Mouse (Mus musculus): ENCODE measurements at regions not wholly inside any gene's neighbourhood (a gene's known extent, or its start where the extent isn't known, plus 50 kb on each side); places are given as distances from the start of the nearest gene placed in this dataset.

GRCm38 (mm10) chr9:16933602-16934001 is 432.5 kb upstream of the Fat3 start:
- dilution Hi-C loops (cut with MboI; ENCODE audit: extremely low pct_ligation_motif_present, extremely low pct_unique_long_range_greater_than_20kb, low sequenced_read_pairs): no loop called here
- H3K27me3 ChIP-seq (replicated peaks): no peaks in the 10 kb centered on the region
- in situ Hi-C loops (cut with MboI; ENCODE audit: low pct_ligation_motif_present, low pct_unique_long_range_greater_than_20kb, low sequenced_read_pairs): no loop called here
- no peak overlapping the region for H3K4me2 ChIP-seq (ENCODE audit: insufficient read depth, low read depth, poor library complexity, severe bottlenecking)
- H3K9me3 ChIP-seq (replicated peaks; ENCODE audit: low read length): no peaks in the 10 kb centered on the region
- no peak overlapping the region for H3K4me3 ChIP-seq (replicated peaks in 1 of 3; ENCODE audit: low read depth in 2 of 3, low read length in 2 of 3, poor library complexity in 1 of 3)
- TF ChIP-seq NRF1 (IDR thresholded peaks at IDR 0.05; ENCODE audit: low read depth, low read length) (no peak), RCOR1 (conservative IDR thresholded peaks at IDR 0.05; ENCODE audit: low read depth, low read length) (no peak), MAFK (IDR thresholded peaks at IDR 0.05; ENCODE audit: insufficient replicate concordance, low read length) (no peak), KAT2A (IDR thresholded peaks at IDR 0.05; ENCODE audit: insufficient replicate concordance, low read length) (no peak), POLR2AphosphoS2 (IDR thresholded peaks at IDR 0.05; ENCODE audit: low read depth, low read length) (no peak)
- H3K4me1 ChIP-seq (ENCODE audit: control insufficient read depth in 1 of 2, insufficient read depth in 2 of 2): no peaks in the 10 kb centered on the region
- H3K36me3 ChIP-seq (replicated peaks in 1 of 2; ENCODE audit: control insufficient read depth in 1 of 2, insufficient read depth in 1 of 2, low read length in 1 of 2): no peaks in the 10 kb centered on the region
- no peak overlapping the region for H3K27ac ChIP-seq (ENCODE audit: insufficient read depth, low read depth)
- DNase-seq (ENCODE audit: extremely low read depth): no peak
- no peaks in the 10 kb centered on the region for H3K79me2 ChIP-seq (replicated peaks; ENCODE audit: control insufficient read depth, extremely low read depth, insufficient read depth, poor library complexity, severe bottlenecking)
- H3K9ac ChIP-seq (ENCODE audit: insufficient read depth, low read depth): no peak overlapping the region

GRCm38 (mm10) chr9:16931586-16931985 is 430.5 kb upstream of the Fat3 start:
- no peak overlapping the region for H3K4me2 ChIP-seq (ENCODE audit: insufficient read depth, low read depth, poor library complexity, severe bottlenecking)
- no peak for TF ChIP-seq MYC (IDR thresholded peaks at IDR 0.05; ENCODE audit: low read depth, low read length)
- TF ChIP-seq CHD1 (IDR thresholded peaks at IDR 0.05; ENCODE audit: low read depth, low read length): no peak
- no peak for TF ChIP-seq POLR2AphosphoS2 (IDR thresholded peaks at IDR 0.05; ENCODE audit: low read depth, low read length)
- no peak for TF ChIP-seq TCF12 (IDR thresholded peaks at IDR 0.05; ENCODE audit: low read depth, low read length)
- TF ChIP-seq TBP (conservative IDR thresholded peaks at IDR 0.05; ENCODE audit: low read depth, low read length): no peak
- no peak for TF ChIP-seq JUND (conservative IDR thresholded peaks at IDR 0.05; ENCODE audit: low read depth, low read length)
- TF ChIP-seq SIN3A (IDR thresholded peaks at IDR 0.05; ENCODE audit: low read length): no peak
- no peak for TF ChIP-seq CTCF (conservative IDR thresholded peaks at IDR 0.05 in 1 of 2, IDR thresholded peaks at IDR 0.05 in 1 of 2; ENCODE audit: low read depth in 2 of 2, low read length in 2 of 2)
- TF ChIP-seq MAX (IDR thresholded peaks at IDR 0.05; ENCODE audit: low read length): no peak
- TF ChIP-seq SMC3 (IDR thresholded peaks at IDR 0.05; ENCODE audit: low read depth, low read length): no peak
- TF ChIP-seq NRF1 (IDR thresholded peaks at IDR 0.05; ENCODE audit: low read depth, low read length): no peak
- TF ChIP-seq MAFK (IDR thresholded peaks at IDR 0.05; ENCODE audit: insufficient replicate concordance, low read length): no peak
- dilution Hi-C loops (cut with MboI; ENCODE audit: extremely low pct_ligation_motif_present, extremely low pct_unique_long_range_greater_than_20kb, low sequenced_read_pairs) (no loop called here), in situ Hi-C loops (cut with MboI; ENCODE audit: low pct_ligation_motif_present, low pct_unique_long_range_greater_than_20kb, low sequenced_read_pairs) (no loop called here)
- no peak overlapping the region for H3K4me3 ChIP-seq (replicated peaks in 1 of 3; ENCODE audit: low read depth in 2 of 3, low read length in 2 of 3, poor library complexity in 1 of 3)
- no peaks in the 10 kb centered on the region for H3K79me2 ChIP-seq (replicated peaks; ENCODE audit: control insufficient read depth, extremely low read depth, insufficient read depth, poor library complexity, severe bottlenecking)
- no peak overlapping the region for H3K9ac ChIP-seq (ENCODE audit: insufficient read depth, low read depth)
- H3K9me3 ChIP-seq (replicated peaks; ENCODE audit: low read length): no peaks in the 10 kb centered on the region
- H3K27me3 ChIP-seq (replicated peaks): no peaks in the 10 kb centered on the region
- no peak overlapping the region for H3K27ac ChIP-seq (ENCODE audit: insufficient read depth, low read depth)
- no peak for DNase-seq (ENCODE audit: extremely low read depth)
- no peaks in the 10 kb centered on the region for H3K4me1 ChIP-seq (ENCODE audit: control insufficient read depth in 1 of 2, insufficient read depth in 2 of 2)
- no peaks in the 10 kb centered on the region for H3K36me3 ChIP-seq (replicated peaks in 1 of 2; ENCODE audit: control insufficient read depth in 1 of 2, insufficient read depth in 1 of 2, low read length in 1 of 2)
